Mouse (Mus musculus) stomach, embryonic 16.5 days (tissue): ENCODE data around the gene Tbc1d22b. TPM values are rescaled to one million over a fixed set of nuclear protein-coding genes. Genes with fewer than 3 reads are reported as not detected.

Experiments used
- ATAC-seq: fragments of 200-750 bp; cut with Nextera tagmentation; 2 replicates; pipeline ENCODE4 v1.8.0; 2017; ENCODE audit warnings: moderate number of reproducible peaks, moderate TSS enrichment; ENCODE audit not compliant: insufficient read depth, low FRiP score
- H3K27ac ChIP-seq: fragments of 300-500 bp; sonication (generic); 2 replicates; pipeline ENCODE4 v1.5.1; 2014; ENCODE audit warnings: low read length
- H3K27me3 ChIP-seq: fragments of 300-500 bp; sonication (generic); 2 replicates; pipeline ENCODE4 v1.6.1; 2014; ENCODE audit warnings: low read length, control low read depth, mixed read lengths; ENCODE audit not compliant: control insufficient read depth, insufficient read depth
- H3K36me3 ChIP-seq: fragments of 300-500 bp; sonication (generic); 2 replicates; pipeline ENCODE4 v1.6.1; 2014; ENCODE audit warnings: low read length; ENCODE audit not compliant: control insufficient read depth, insufficient read depth
- H3K4me1 ChIP-seq: fragments of 300-500 bp; sonication (generic); 2 replicates; pipeline ENCODE4 v1.6.1; 2014; ENCODE audit warnings: low read length, control low read depth, mixed read lengths; ENCODE audit not compliant: control insufficient read depth, insufficient read depth
- H3K4me2 ChIP-seq: fragments of 300-500 bp; sonication (generic); 2 replicates; pipeline ENCODE4 v1.6.1; 2014; ENCODE audit warnings: low read depth, low read length, mixed read lengths
- H3K4me3 ChIP-seq: fragments of 300-500 bp; sonication (generic); replicated peaks from 2 replicates; pipeline ENCODE4 v1.5.1; 2014; ENCODE audit warnings: mild to moderate bottlenecking, low read length
- H3K9ac ChIP-seq: fragments of 300-500 bp; sonication (generic); 2 replicates; pipeline ENCODE4 v1.6.1; 2014; ENCODE audit warnings: low read length
- H3K9me3 ChIP-seq: fragments of 300-500 bp; sonication (generic); replicated peaks from 2 replicates; pipeline ENCODE4 v1.6.1; 2016; ENCODE audit warnings: low read length, control low read depth; ENCODE audit not compliant: control insufficient read depth
- WGBS: fragments of 180-500 bp; shearing (Covaris S2); extraction: QIAGEN DNeasy Blood & Tissue Kit; methylation state at CpG from one replicate; pipeline ENCODE4 v1.1.7; 2014; 5-methylcytosine and 5-hydroxymethylcytosine counted together
- polyA plus RNA-seq: library from polyadenylated mRNA; unstranded; fragments of >200 nt; fragmentation: Nextera tagmentation; extraction: Ambion mirVana; gene quantifications from 2 replicates; pipeline ENCODE4 v1.2.1, GENCODE M21; 2015

Gene Tbc1d22b
- polyA plus RNA-seq, 1 experiment from 2014 or later: 12.2 TPM

DNA sequence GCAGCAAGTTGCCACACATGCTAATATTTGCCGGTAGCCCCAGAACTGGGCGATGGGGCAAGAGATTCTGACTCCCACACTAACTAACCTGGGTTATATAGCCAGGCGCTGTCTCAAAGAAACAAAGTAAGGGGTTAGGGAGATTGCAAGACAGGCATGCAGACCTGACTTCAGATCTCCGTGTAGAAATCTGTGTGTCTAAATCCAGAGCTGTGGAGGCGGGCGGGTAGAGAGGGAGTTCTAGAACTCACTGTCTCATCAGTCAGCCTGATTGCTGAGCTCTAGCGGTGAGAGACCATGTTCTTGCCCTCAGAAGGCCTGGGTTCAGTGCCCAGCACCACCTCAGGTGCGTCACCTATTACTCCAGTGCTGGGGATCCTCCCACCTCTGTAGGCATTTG lies 73.9 kb downstream of the Tbc1d22b start:
- Histone ChIP-seq H3K4me1 (no peaks in the 10 kb centered on the region), H3K27ac (no peak overlapping the region), H3K9me3 (no peaks in the 10 kb centered on the region), H3K4me3 (no peak overlapping the region), H3K27me3 (no peaks in the 10 kb centered on the region), H3K36me3 (0 out of 2 replicates have a peak, but pooled peaks cover 8% of the 10 kb centered on the region), H3K4me2 (no peak overlapping the region), H3K9ac (no peak overlapping the region)
- 86% methylated on average over 8 of the region's 8 CpGs for WGBS
- ATAC-seq: no peak

DNA sequence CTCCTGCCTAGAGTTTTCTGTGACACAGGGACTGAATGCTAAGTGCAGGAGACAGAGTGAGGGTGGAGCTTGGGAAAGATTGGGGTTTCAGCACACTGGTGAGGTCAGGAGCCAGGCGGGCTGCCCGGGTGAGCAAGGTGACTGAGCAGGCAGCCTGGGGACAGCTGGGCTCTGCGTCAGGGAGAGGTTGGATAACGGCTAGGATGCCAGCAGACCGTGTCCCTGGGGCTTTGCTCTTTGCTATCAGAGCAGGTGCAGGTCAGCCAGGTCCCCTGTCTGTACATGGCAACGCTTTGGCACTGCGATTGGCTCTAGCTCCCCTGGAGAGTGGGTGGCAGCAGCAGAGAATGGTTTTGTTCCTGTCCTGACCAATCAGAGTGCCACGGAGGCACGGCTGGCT lies 77.7 kb downstream of the Tbc1d22b start:
- peaks cover 20% of the 10 kb centered on the region for H3K36me3 ChIP-seq
- no peaks in the 10 kb centered on the region for H3K9me3 ChIP-seq
- H3K4me1 ChIP-seq: no peaks in the 10 kb centered on the region
- no peaks in the 10 kb centered on the region for H3K27me3 ChIP-seq
- H3K4me3 ChIP-seq: no peak overlapping the region
- no peak overlapping the region for H3K4me2 ChIP-seq
- H3K9ac ChIP-seq: no peak overlapping the region
- no peak overlapping the region for H3K27ac ChIP-seq
- ATAC-seq: no peak
- WGBS: 94% methylated on average over 9 of the region's 9 CpGs

GRCm38 (mm10) chr17:29628946-29629345 lies 79.4 kb downstream of the Tbc1d22b start:
- no peaks in the 10 kb centered on the region for H3K9me3 ChIP-seq
- no peak overlapping the region for H3K4me2 ChIP-seq
- 83% methylated on average over 5 of the region's 5 CpGs for WGBS
- no peak overlapping the region for H3K4me3 ChIP-seq
- H3K9ac ChIP-seq: no peak overlapping the region
- no peaks in the 10 kb centered on the region for H3K4me1 ChIP-seq
- H3K27ac ChIP-seq: no peak overlapping the region
- peaks cover 15% of the 10 kb centered on the region for H3K36me3 ChIP-seq
- H3K27me3 ChIP-seq: no peaks in the 10 kb centered on the region
- no peak for ATAC-seq

DNA sequence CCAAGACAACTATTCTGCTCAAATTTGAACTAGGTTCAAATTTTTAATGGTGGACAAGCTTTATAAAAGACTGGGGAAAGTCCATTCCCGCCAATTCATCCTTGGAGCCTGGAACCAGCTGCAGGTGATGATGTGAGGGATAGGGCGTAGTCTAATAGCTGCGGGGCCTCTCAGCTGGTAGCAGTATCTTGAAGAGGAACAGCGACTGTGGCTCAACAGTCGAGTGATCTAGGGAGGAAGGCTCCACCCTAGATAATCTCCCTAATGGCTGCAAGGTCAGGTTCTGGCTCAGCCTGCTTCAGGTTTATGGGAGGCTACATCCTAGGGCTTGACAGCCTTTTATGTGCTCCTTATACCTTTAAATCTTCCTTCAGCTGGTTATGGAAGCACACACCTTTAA lies 80.0 kb downstream of the Tbc1d22b start:
- no peak overlapping the region for H3K27ac ChIP-seq
- no peak overlapping the region for H3K4me2 ChIP-seq
- H3K27me3 ChIP-seq: no peaks in the 10 kb centered on the region
- no peak for ATAC-seq
- WGBS: 81% methylated on average over 5 of the region's 5 CpGs
- H3K4me1 ChIP-seq: no peaks in the 10 kb centered on the region
- H3K9me3 ChIP-seq: no peaks in the 10 kb centered on the region
- peaks cover 15% of the 10 kb centered on the region for H3K36me3 ChIP-seq
- H3K9ac ChIP-seq: no peak overlapping the region
- no peak overlapping the region for H3K4me3 ChIP-seq

DNA sequence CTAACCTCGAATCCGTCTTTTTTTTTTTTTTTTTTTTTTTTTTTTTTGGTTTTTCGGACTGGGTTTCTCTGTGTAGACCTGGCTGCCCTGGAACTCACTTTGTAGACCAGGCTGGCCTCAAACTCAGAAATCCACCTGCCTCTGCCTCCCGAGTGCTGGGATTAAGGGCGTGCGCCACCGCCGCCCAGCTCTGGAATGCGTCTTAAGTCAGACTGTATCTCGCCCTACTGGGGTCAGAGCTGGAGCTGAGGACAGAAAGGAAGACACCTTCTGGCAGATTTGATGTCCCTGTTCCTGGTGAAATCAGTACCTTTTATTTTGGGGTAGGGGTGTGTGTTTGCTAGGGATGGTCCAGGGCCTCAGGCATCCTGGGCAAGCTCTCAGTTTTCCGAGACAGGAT lies 82.7 kb downstream of the Tbc1d22b start:
- Histone ChIP-seq H3K27me3 (no peaks in the 10 kb centered on the region), H3K4me1 (no peaks in the 10 kb centered on the region), H3K4me2 (no peak overlapping the region), H3K9ac (no peak overlapping the region), H3K4me3 (no peak overlapping the region), H3K27ac (no peak overlapping the region), H3K36me3 (peaks cover 18% of the 10 kb centered on the region), H3K9me3 (no peaks in the 10 kb centered on the region)
- ATAC-seq: no peak
- 94% methylated on average over 11 of the region's 11 CpGs for WGBS

GRCm38 (mm10) chr17:29635492-29635891 lies 85.9 kb downstream of the Tbc1d22b start:
- ATAC-seq: no peak
- Histone ChIP-seq H3K27ac (no peak overlapping the region), H3K9ac (no peak overlapping the region), H3K36me3 (peaks cover 20% of the 10 kb centered on the region), H3K9me3 (no peaks in the 10 kb centered on the region), H3K4me2 (no peak overlapping the region), H3K4me3 (no peak overlapping the region), H3K27me3 (no peaks in the 10 kb centered on the region), H3K4me1 (no peaks in the 10 kb centered on the region)
- WGBS: 90% methylated on average over 8 of the region's 8 CpGs

- Histone ChIP-seq H3K4me1 (no peaks in the 10 kb centered on the region), H3K27ac (no peak overlapping the region), H3K9ac (no peak overlapping the region), H3K27me3 (no peaks in the 10 kb centered on the region), H3K36me3 (peaks cover 21% of the 10 kb centered on the region), H3K9me3 (no peaks in the 10 kb centered on the region), H3K4me2 (no peak overlapping the region), H3K4me3 (no peak overlapping the region)
- 70% methylated on average over 5 of the region's 5 CpGs for WGBS
- no peak for ATAC-seq
Observed at GRCm38 (mm10) chr17:29636118-29636517, 86.5 kb downstream of the Tbc1d22b start.

DNA sequence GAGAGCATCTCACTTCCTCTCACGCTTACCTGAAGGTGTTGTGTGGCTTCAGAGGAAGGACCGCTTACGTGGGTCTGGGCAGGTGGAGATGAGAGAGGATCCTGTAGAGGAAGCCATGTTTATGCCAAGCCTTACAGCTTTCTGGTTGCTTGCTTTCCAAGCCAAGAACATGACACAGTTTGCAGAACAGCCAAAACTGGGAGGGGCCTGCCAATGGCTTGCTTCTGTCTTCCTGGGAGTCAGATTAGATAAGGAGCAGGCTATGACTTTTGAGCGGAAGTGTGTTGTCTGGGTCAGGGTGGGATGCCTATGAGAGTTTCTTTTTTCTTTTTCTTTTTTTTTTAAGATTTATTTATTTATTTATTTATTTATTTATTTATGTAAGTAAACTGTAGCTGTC lies 87.8 kb downstream of the Tbc1d22b start:
- Histone ChIP-seq H3K36me3 (peaks cover 21% of the 10 kb centered on the region; the same call in 1 of the 2 replicates), H3K4me2 (no peak overlapping the region), H3K4me3 (no peak overlapping the region), H3K4me1 (no peaks in the 10 kb centered on the region), H3K9ac (no peak overlapping the region), H3K27me3 (no peaks in the 10 kb centered on the region), H3K9me3 (no peaks in the 10 kb centered on the region), H3K27ac (no peak overlapping the region)
- ATAC-seq: no peak
- WGBS: 87% methylated on average over 4 of the region's 4 CpGs

- H3K9me3 ChIP-seq: no peaks in the 10 kb centered on the region
- H3K27me3 ChIP-seq: no peaks in the 10 kb centered on the region
- no peak overlapping the region for H3K27ac ChIP-seq
- 72% methylated on average over 8 of the region's 8 CpGs for WGBS
- H3K4me3 ChIP-seq: no peak overlapping the region
- no peak overlapping the region for H3K9ac ChIP-seq
- no peak overlapping the region for H3K4me2 ChIP-seq
- no peaks in the 10 kb centered on the region for H3K4me1 ChIP-seq
- no peak; the same call in 1 of the 2 replicates for ATAC-seq
- peaks cover 21% of the 10 kb centered on the region; the same call in 1 of the 2 replicates for H3K36me3 ChIP-seq
Observed at GRCm38 (mm10) chr17:29637895-29638294, 88.3 kb downstream of the Tbc1d22b start.

DNA sequence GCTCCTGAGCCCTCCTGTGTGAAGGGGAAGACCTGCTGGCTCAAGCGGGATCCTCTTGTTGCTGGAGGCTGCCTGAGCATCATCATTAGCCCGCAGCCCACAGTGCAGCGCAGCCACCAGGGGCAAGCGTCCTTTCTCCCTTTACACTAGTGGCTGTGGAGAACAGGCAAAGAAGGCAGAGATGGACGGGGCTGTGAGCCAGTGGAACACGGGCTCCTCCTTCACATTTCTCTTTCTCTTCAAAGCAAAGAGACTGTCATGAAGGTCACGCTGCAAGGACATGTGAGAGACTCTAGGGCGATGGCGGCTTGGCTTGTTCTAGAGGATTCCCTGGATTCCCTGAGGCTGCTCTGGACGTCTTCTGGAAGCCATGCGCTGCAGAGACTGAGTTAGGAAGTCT lies 91.4 kb downstream of the Tbc1d22b start:
- 95% methylated on average over 11 of the region's 11 CpGs for WGBS
- Histone ChIP-seq H3K4me1 (no peaks in the 10 kb centered on the region), H3K27ac (no peak overlapping the region), H3K9ac (no peak overlapping the region), H3K27me3 (no peaks in the 10 kb centered on the region), H3K4me2 (no peak overlapping the region), H3K9me3 (no peaks in the 10 kb centered on the region), H3K36me3 (peaks cover 21% of the 10 kb centered on the region; the same call in 1 of the 2 replicates), H3K4me3 (no peak overlapping the region)
- ATAC-seq: no peak
